Comparison of ENCODE assay signal across 9 mouse cellular contexts in genomic region chr10:30825049-30825448, GRCm38 (mm10). TPM values are rescaled to one million over a fixed set of nuclear protein-coding genes. Genes with fewer than 3 reads are reported as not detected.
DNase-seq lines count a peak whose midpoint lies in the region; ATAC-seq and TF ChIP-seq lines count a peak whose summit lies in the region.
"Had no signal": no experiment of that assay in that cellular context is flagged by ENCODE, and none has a peak within 500 bp of the region (broad histone marks: within the 10 kb centered on the region; RNA-seq: fewer than 3 reads in every experiment).

No protein-coding gene starts in this region.

- peak; percentile 77 for TF ChIP-seq CTCF in gastrocnemius, adult 2 months (IDR thresholded peaks at IDR 0.05)

- no peak overlapping the region for H3K9ac ChIP-seq in forebrain, embryonic 14.5 days (ENCODE audit: low read length)
- no peak overlapping the region for H3K9ac ChIP-seq in midbrain, embryonic 16.5 days (ENCODE audit: low read depth, low read length)
- H3K9ac ChIP-seq: heart, embryonic 15.5 days had no signal

- intact Hi-C loops in gastrocnemius, adult 2 months (cut with DNase I): loop anchor here (1.0 to 10.0 kb wide), 2 partner anchors 474 to 620 kb away; partner anchors contain the start of gene Tpd52l1

- H3K27me3 ChIP-seq in forebrain, embryonic 14.5 days (replicated peaks; ENCODE audit: control insufficient read depth, insufficient read depth, low read length): no peaks in the 10 kb centered on the region
- H3K27me3 ChIP-seq in midbrain, embryonic 16.5 days (ENCODE audit: control insufficient read depth, insufficient read depth, low read depth, low read length): no peaks in the 10 kb centered on the region
- H3K27me3 ChIP-seq: heart, embryonic 15.5 days had no signal

- H3K9me3 ChIP-seq in forebrain, embryonic 14.5 days (replicated peaks; ENCODE audit: control insufficient read depth, low read length): no peaks in the 10 kb centered on the region
- no peaks in the 10 kb centered on the region; the same call in 1 of the 2 replicates for H3K9me3 ChIP-seq in midbrain, embryonic 16.5 days (replicated peaks; ENCODE audit: control insufficient read depth, low read length, poor library complexity, severe bottlenecking)
- H3K9me3 ChIP-seq: heart, embryonic 15.5 days had no signal

- H3K36me3 ChIP-seq in forebrain, embryonic 14.5 days (ENCODE audit: control insufficient read depth, insufficient read depth, low read length): no peaks in the 10 kb centered on the region
- H3K36me3 ChIP-seq in midbrain, embryonic 16.5 days (ENCODE audit: control insufficient read depth, insufficient read depth, low read length): no peaks in the 10 kb centered on the region
- H3K36me3 ChIP-seq: heart, embryonic 15.5 days had no signal

- H3K4me3 ChIP-seq in gastrocnemius, adult 2 months: no peak overlapping the region
- H3K4me3 ChIP-seq in forebrain, embryonic 14.5 days (ENCODE audit: low read depth, low read length): no peak overlapping the region
- H3K4me3 ChIP-seq in midbrain, embryonic 16.5 days (ENCODE audit: low read depth, low read length): no peak overlapping the region
- H3K4me3 ChIP-seq: heart, embryonic 15.5 days had no signal

- H3K4me1 ChIP-seq in forebrain, embryonic 14.5 days (ENCODE audit: control insufficient read depth, insufficient read depth, low read length): no peaks in the 10 kb centered on the region
- H3K4me1 ChIP-seq in midbrain, embryonic 16.5 days (ENCODE audit: control insufficient read depth, insufficient read depth, low read length): no peaks in the 10 kb centered on the region
- H3K4me1 ChIP-seq: heart, embryonic 15.5 days had no signal

- 8% methylated on average over 1 of the region's 1 CpGs for WGBS in forebrain, embryonic 14.5 days
- WGBS in midbrain, embryonic 16.5 days: 0% methylated on average over 1 of the region's 1 CpGs

- ATAC-seq in forebrain, embryonic 14.5 days: peak; percentile 74; the same call in 1 of the 2 replicates
- ATAC-seq in midbrain, embryonic 16.5 days: peak; percentile 76; the same call in 1 of the 2 replicates

- no peak overlapping the region for H3K4me2 ChIP-seq in forebrain, embryonic 14.5 days (ENCODE audit: low read length)
- no peak overlapping the region for H3K4me2 ChIP-seq in midbrain, embryonic 16.5 days (ENCODE audit: low read length)
- H3K4me2 ChIP-seq: heart, embryonic 15.5 days had no signal

- no peak for DNase-seq in gastrocnemius, adult 2 months
- no peak for DNase-seq in gastrocnemius, postnatal 4 days (ENCODE audit: low spot score in 2 of 2)
- DNase-seq in right cerebral cortex, adult 18-20 months: peak; percentile 25
- DNase-seq in right cerebral cortex, postnatal 25 days: no peak
- peak; percentile 78 for DNase-seq in forebrain, embryonic 14.5 days (ENCODE audit: low spot score)
- DNase-seq in c-Kit-positive CD71-positive TER-119-positive erythroid progenitor cells, embryonic 14.5 days (ENCODE audit: low spot score): no peak
- no peak for DNase-seq in spleen, postnatal 36 days (ENCODE audit: low spot score in 2 of 2)

- H3K27ac ChIP-seq in gastrocnemius, adult 2 months: no peak overlapping the region
- no peak overlapping the region for H3K27ac ChIP-seq in forebrain, embryonic 14.5 days (ENCODE audit: low read depth, low read length)
- H3K27ac ChIP-seq in midbrain, embryonic 16.5 days (ENCODE audit: low read length): no peak overlapping the region
- H3K27ac ChIP-seq: heart, embryonic 15.5 days had no signal

RNA-seq across cellular contexts. Expression of gene Hey2, which starts 17.6 kb away (rescaled TPM):
- total RNA-seq in gastrocnemius, adult 2 months (2021): under 1 TPM; 0.42 to 0.51 TPM
- 1 to 10 TPM; 1.8 to 2.0 TPM for total RNA-seq in gastrocnemius, postnatal 4 days (2021)
- 3.1 and 3.6 TPM in 2 replicates for polyA plus RNA-seq in forebrain, embryonic 14.5 days (2014; fragmentation: Nextera tagmentation; extraction: Ambion mirVana)
- 3.4 and 4.0 TPM in 2 replicates for polyA plus RNA-seq in midbrain, embryonic 16.5 days (2015; fragmentation: Nextera tagmentation; extraction: Ambion mirVana)

RNA-seq across cellular contexts. Expression of gene Ncoa7, which starts 21.9 kb away (rescaled TPM):
- total RNA-seq in gastrocnemius, adult 2 months (2021): 1 to 10 TPM; 1.5 to 2.8 TPM
- 10 to 100 TPM; 11.5 to 15.0 TPM for total RNA-seq in gastrocnemius, postnatal 4 days (2021)
- polyA plus RNA-seq in forebrain, embryonic 14.5 days (2014; fragmentation: Nextera tagmentation; extraction: Ambion mirVana): 7.1 and 10.3 TPM in 2 replicates
- polyA plus RNA-seq in midbrain, embryonic 16.5 days (2015; fragmentation: Nextera tagmentation; extraction: Ambion mirVana): 24.6 and 25.4 TPM in 2 replicates

Comparison
In these comparisons a context has a peak if more than half of its experiments do, and no peak if none do; other contexts are left out.
1. DNase-seq: peak in right cerebral cortex, adult 18-20 months (single experiment) and forebrain, embryonic 14.5 days (single experiment); none in gastrocnemius, adult 2 months (single experiment), gastrocnemius, postnatal 4 days (0 of 2), right cerebral cortex, postnatal 25 days (single experiment), c-Kit-positive CD71-positive TER-119-positive erythroid progenitor cells, embryonic 14.5 days (single experiment) and spleen, postnatal 36 days (0 of 2).